ENCODE assay signal across 29 mouse cellular contexts in genomic region chr6:135264136-135264535, GRCm38 (mm10). TPM values are rescaled to one million over a fixed set of nuclear protein-coding genes. Genes with fewer than 3 reads are reported as not detected.
DNase-seq lines count a peak whose midpoint lies in the region; ATAC-seq and TF ChIP-seq lines count a peak whose summit lies in the region.
"Had no signal": no experiment of that assay in that cellular context is flagged by ENCODE, and none has a peak within 500 bp of the region (broad histone marks: within the 10 kb centered on the region; RNA-seq: fewer than 3 reads in every experiment).

No protein-coding gene starts in this region.

- H3K4me2 ChIP-seq in CH12.LX (ENCODE audit: insufficient read depth, low read depth, poor library complexity, severe bottlenecking), result no peak overlapping the region
- H3K4me2 ChIP-seq: forebrain, embryonic 12.5 days; heart, embryonic 12.5 days; hindbrain, embryonic 13.5 days; intestine, embryonic 15.5 days; liver, embryonic 12.5 days had no signal

- no peaks in the 10 kb centered on the region for H3K79me2 ChIP-seq in CH12.LX (replicated peaks; ENCODE audit: control insufficient read depth, extremely low read depth, insufficient read depth, poor library complexity, severe bottlenecking)

- TF ChIP-seq EP300 in CH12.LX (IDR thresholded peaks at IDR 0.05; ENCODE audit: low read length), result no peak

- no peaks in the 10 kb centered on the region for H3K4me1 ChIP-seq in CH12.LX (ENCODE audit: control insufficient read depth in 1 of 2, insufficient read depth in 2 of 2)
- H3K4me1 ChIP-seq: forebrain, embryonic 12.5 days; heart, embryonic 12.5 days; hindbrain, embryonic 13.5 days; intestine, embryonic 15.5 days; limb, embryonic 10.5 days; liver, embryonic 12.5 days had no signal

- no peak overlapping the region for H3K4me3 ChIP-seq in gastrocnemius, adult 2 months
- H3K4me3 ChIP-seq in left cerebral cortex, adult 2 months, result no peak overlapping the region
- no peak overlapping the region for H3K4me3 ChIP-seq in CH12.LX (replicated peaks in 1 of 3; ENCODE audit: low read depth in 2 of 3, low read length in 2 of 3, poor library complexity in 1 of 3)
- H3K4me3 ChIP-seq: forebrain, embryonic 12.5 days; heart, embryonic 12.5 days; hindbrain, embryonic 13.5 days; intestine, embryonic 15.5 days; limb, embryonic 10.5 days; liver, embryonic 12.5 days had no signal

- POLR2A ChIA-PET in Patski (lab: Charles Lee), result no interaction called here

- CTCF ChIA-PET in Patski (lab: Charles Lee), result interaction anchor here (0.7 to 0.9 kb wide), 3 partner anchors 14 to 119 kb away, joined by 3 read pairs; no protein-coding TSS in a partner anchor

- DNase-seq in gastrocnemius, adult 2 months, result no peak
- no peak for DNase-seq in gastrocnemius, postnatal 10 days
- DNase-seq in left cerebral cortex, adult 2 months (ENCODE audit: extremely low spot score in 1 of 2, low spot score in 2 of 2), result no peak
- DNase-seq in left cerebral cortex, postnatal 36 days (ENCODE audit: low spot score in 2 of 2), result no peak
- DNase-seq in CH12.LX (ENCODE audit: extremely low read depth) (peak; percentile 4), Patski (ENCODE audit: low read depth, low spot score) (no peak)
- DNase-seq in frontal cortex, postnatal 14 days (ENCODE audit: low spot score in 2 of 2), result no peak
- DNase-seq: adrenal gland, postnatal 25 days; cerebellum, adult 2 months; gastrocnemius, postnatal 36 days; heart, postnatal 14 days; kidney, postnatal 14 days; midbrain, embryonic 14.5 days; right cerebral cortex, postnatal 14 days had no signal

- dilution Hi-C loops in CH12.LX (cut with MboI; ENCODE audit: extremely low pct_ligation_motif_present, extremely low pct_unique_long_range_greater_than_20kb, low sequenced_read_pairs), result no loop called here

- no peak; the same call in none of the 2 replicates for TF ChIP-seq RAD21 in CH12.LX (IDR thresholded peaks at IDR 0.05; ENCODE audit: low read depth, low read length)

- peak; percentile 23; the same call in 1 of the 2 replicates for TF ChIP-seq CTCF in gastrocnemius, adult 2 months (IDR thresholded peaks at IDR 0.05)
- peak; percentile 20 for TF ChIP-seq CTCF in left cerebral cortex, adult 2 months (IDR thresholded peaks at IDR 0.05)
- TF ChIP-seq CTCF in CH12.LX (conservative IDR thresholded peaks at IDR 0.05 in 1 of 2, IDR thresholded peaks at IDR 0.05 in 1 of 2; ENCODE audit: low read depth in 2 of 2, low read length in 2 of 2) (peak; percentile 31 to 33; a peak in 3 of 4 replicates), Patski (IDR thresholded peaks at IDR 0.05) (peak; percentile 50)

- intact Hi-C loops in gastrocnemius, adult 2 months (cut with DNase I), result no loop called here
- intact Hi-C loops in left cerebral cortex, adult 2 months (cut with DNase I), result no loop called here
- intact Hi-C loops in left cerebral cortex, postnatal 36 days (cut with DNase I), result no loop called here

- no peaks in the 10 kb centered on the region for H3K36me3 ChIP-seq in CH12.LX (replicated peaks in 1 of 2; ENCODE audit: control insufficient read depth in 1 of 2, insufficient read depth in 1 of 2, low read length in 1 of 2)
- H3K36me3 ChIP-seq: forebrain, embryonic 12.5 days; heart, embryonic 12.5 days; hindbrain, embryonic 13.5 days; intestine, embryonic 15.5 days; limb, embryonic 10.5 days; liver, embryonic 12.5 days had no signal

- no peaks in the 10 kb centered on the region for H3K27me3 ChIP-seq in CH12.LX (replicated peaks)
- H3K27me3 ChIP-seq in Patski, result no peaks in the 10 kb centered on the region
- H3K27me3 ChIP-seq: heart, embryonic 12.5 days; hindbrain, embryonic 13.5 days; intestine, embryonic 15.5 days; liver, embryonic 12.5 days had no signal

- no peak overlapping the region for H3K9ac ChIP-seq in CH12.LX (ENCODE audit: insufficient read depth, low read depth)
- H3K9ac ChIP-seq: forebrain, embryonic 12.5 days; heart, embryonic 12.5 days; hindbrain, embryonic 13.5 days; intestine, embryonic 15.5 days; liver, embryonic 12.5 days had no signal

- ATAC-seq in Patski, result no peak
- ATAC-seq in megakaryocyte-erythroid progenitor cell, adult 5-6 weeks (replicated peaks; ENCODE audit: low FRiP score, low TSS enrichment, poor library complexity, severe bottlenecking), result no peak
- ATAC-seq: CD4-positive, CD25-positive, alpha-beta regulatory T cell, adult 4 months; intestine, embryonic 15.5 days; liver, embryonic 12.5 days had no signal

- in situ Hi-C loops in CH12.LX (cut with MboI; ENCODE audit: low pct_ligation_motif_present, low pct_unique_long_range_greater_than_20kb, low sequenced_read_pairs), result no loop called here
- in situ Hi-C loops in Patski (cut with MboI; ENCODE audit: low pct_unique_long_range_greater_than_20kb), result no loop called here

- peaks cover 5% of the 10 kb centered on the region for H3K9me3 ChIP-seq in CH12.LX (replicated peaks; ENCODE audit: low read length)
- H3K9me3 ChIP-seq: intestine, embryonic 15.5 days; limb, embryonic 10.5 days had no signal

- H3K27ac ChIP-seq in gastrocnemius, adult 2 months, result no peak overlapping the region
- H3K27ac ChIP-seq in left cerebral cortex, adult 2 months, result no peak overlapping the region
- H3K27ac ChIP-seq in CH12.LX (ENCODE audit: insufficient read depth, low read depth), result no peak overlapping the region
- H3K27ac ChIP-seq: forebrain, embryonic 12.5 days; hindbrain, embryonic 13.5 days; intestine, embryonic 15.5 days; limb, embryonic 10.5 days; liver, embryonic 12.5 days had no signal

- TF ChIP-seq POLR2A in CH12.LX (IDR thresholded peaks at IDR 0.05; ENCODE audit: low read depth, low read length), result no peak

TF ChIP-seq in CH12.LX, 34 proteins besides CTCF, POLR2A, EP300 and RAD21:
- no peak for TF ChIP-seq GABPA (IDR thresholded peaks at IDR 0.05; ENCODE audit: insufficient replicate concordance, low read depth, low read length)
- no peak for TF ChIP-seq RCOR1 (conservative IDR thresholded peaks at IDR 0.05; ENCODE audit: low read depth, low read length)
- TF ChIP-seq NELFE (IDR thresholded peaks at IDR 0.05; ENCODE audit: low read depth, low read length), result no peak
- 0 out of 2 replicates have a peak, but pooled peaks have one; percentile 10 for TF ChIP-seq SMC3 (IDR thresholded peaks at IDR 0.05; ENCODE audit: low read depth, low read length)

RNA-seq across cellular contexts. Expression of gene Gsg1, which starts 10.0 kb away (rescaled TPM):
- not detected for total RNA-seq in gastrocnemius, adult 2 months (2021)
- total RNA-seq in gastrocnemius, postnatal 10 days (2021), result under 1 TPM in 1 of 2 experiments, not detected in 1; 0.38 TPM
- total RNA-seq in left cerebral cortex, adult 2 months (2021), result not detected
- not detected for total RNA-seq in left cerebral cortex, postnatal 36 days (2021)
- total RNA-seq in CH12.LX (2012; rRNA removed), result not detected in 2 replicates
- total RNA-seq in CH12.LX (2014; rRNA removed), result not detected in 2 replicates
- not detected in 2 replicates for polyA plus RNA-seq in CH12.LX (2012; ENCODE audit: insufficient read length, low read depth)
- 0.05 TPM for polyA plus RNA-seq in Patski (2021)
- total RNA-seq in megakaryocyte-erythroid progenitor cell, adult 5-6 weeks (2014; fragmentation: Nextera tagmentation), result not detected in 2 replicates
- not detected in 2 replicates for total RNA-seq in megakaryocyte-erythroid progenitor cell, adult 5-6 weeks (2017)
- total RNA-seq: adrenal gland, postnatal 25 days; gastrocnemius, postnatal 36 days; left cerebral cortex, adult 18-20 months; neutrophil, adult 5-6 weeks had no signal
- polyA plus RNA-seq: CD4-positive, CD25-positive, alpha-beta regulatory T cell, adult 4 months had no signal

RNA-seq across cellular contexts. Expression of gene Pbp2, which starts 46.1 kb away (rescaled TPM):
- under 1 TPM in 1 of 2 experiments, not detected in 1; 0.17 TPM for total RNA-seq in gastrocnemius, adult 2 months (2021)
- total RNA-seq in gastrocnemius, postnatal 10 days (2021), result not detected
- total RNA-seq in left cerebral cortex, adult 2 months (2021), result under 1 TPM; 0.28 to 0.54 TPM
- total RNA-seq in left cerebral cortex, postnatal 36 days (2021), result under 1 TPM in 1 of 2 experiments, not detected in 1; 0.32 TPM
- total RNA-seq in CH12.LX (2012; rRNA removed), result not detected in 2 replicates
- not detected in 2 replicates for total RNA-seq in CH12.LX (2014; rRNA removed)
- not detected in 2 replicates for polyA plus RNA-seq in CH12.LX (2012; ENCODE audit: insufficient read length, low read depth)
- not detected for polyA plus RNA-seq in Patski (2021)
- total RNA-seq in megakaryocyte-erythroid progenitor cell, adult 5-6 weeks (2014; fragmentation: Nextera tagmentation), result not detected in 2 replicates
- not detected in 2 replicates for total RNA-seq in megakaryocyte-erythroid progenitor cell, adult 5-6 weeks (2017)
- total RNA-seq: adrenal gland, postnatal 25 days; gastrocnemius, postnatal 36 days; heart, postnatal 14 days; left cerebral cortex, adult 18-20 months; megakaryocyte, adult 5-6 weeks had no signal
- polyA plus RNA-seq: CD4-positive, CD25-positive, alpha-beta regulatory T cell, adult 4 months; cerebellum, adult 2 months; embryonic facial prominence, embryonic 11.5 days; forebrain, embryonic 12.5 days; heart, embryonic 12.5 days; liver, embryonic 12.5 days; midbrain, embryonic 14.5 days; spleen, adult 2 months; stomach, embryonic 14.5 days; thymus, postnatal 0 days had no signal
